Mouse (Mus musculus): ENCODE data around the gene Hbp1.

Gene Hbp1

GRCm38 (mm10) chr12:31900391-31900914 lies 49.9 kb downstream of the Hbp1 start:
- no peak for DNase-seq

DNA sequence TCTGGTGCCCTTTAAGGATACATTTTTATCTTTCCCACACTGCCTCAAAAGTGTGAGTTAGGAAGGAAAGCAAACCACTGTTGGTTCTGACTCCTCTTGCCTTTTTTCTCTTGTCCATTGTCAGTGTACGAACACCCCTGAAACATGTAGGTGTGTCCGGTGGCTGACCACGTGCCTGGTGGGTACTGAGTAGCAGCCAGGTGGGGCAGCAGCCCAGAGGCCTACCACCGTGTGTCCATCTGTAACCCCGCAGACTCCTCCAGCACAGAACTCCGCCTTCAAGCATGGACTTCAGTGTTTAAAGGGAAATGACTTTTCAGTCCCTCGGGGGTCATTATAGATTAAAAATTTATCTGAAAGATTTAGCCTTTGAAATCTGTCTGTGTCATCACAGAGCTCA lies 52.9 kb downstream of the Hbp1 start:
- no peak for DNase-seq

GRCm38 (mm10) chr12:31896986-31897385 lies 53.3 kb downstream of the Hbp1 start:
- no peak for DNase-seq

- DNase-seq, result no peak
Observed at GRCm38 (mm10) chr12:31896295-31896694, 54.0 kb downstream of the Hbp1 start.

DNA sequence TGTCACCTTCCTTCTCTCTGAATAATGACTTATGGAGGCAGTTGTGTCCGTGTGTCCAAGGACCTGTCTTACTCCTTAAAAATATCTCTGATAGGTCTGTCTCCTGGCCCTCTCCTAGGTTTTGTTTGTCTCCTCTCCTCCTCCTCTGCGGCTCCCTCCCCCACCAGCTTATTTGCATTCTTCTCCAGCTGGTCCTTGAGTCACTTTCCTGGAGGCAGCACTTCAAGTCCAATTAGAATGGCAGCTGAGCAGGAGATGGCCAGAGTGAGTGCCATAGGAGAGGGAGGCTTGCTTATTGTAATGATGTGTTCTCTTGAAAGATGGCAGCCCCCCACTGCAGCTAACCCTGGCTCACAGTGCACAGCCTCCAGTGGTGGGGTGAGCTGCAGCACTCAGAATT lies 54.4 kb downstream of the Hbp1 start:
- no peak for DNase-seq

DNA sequence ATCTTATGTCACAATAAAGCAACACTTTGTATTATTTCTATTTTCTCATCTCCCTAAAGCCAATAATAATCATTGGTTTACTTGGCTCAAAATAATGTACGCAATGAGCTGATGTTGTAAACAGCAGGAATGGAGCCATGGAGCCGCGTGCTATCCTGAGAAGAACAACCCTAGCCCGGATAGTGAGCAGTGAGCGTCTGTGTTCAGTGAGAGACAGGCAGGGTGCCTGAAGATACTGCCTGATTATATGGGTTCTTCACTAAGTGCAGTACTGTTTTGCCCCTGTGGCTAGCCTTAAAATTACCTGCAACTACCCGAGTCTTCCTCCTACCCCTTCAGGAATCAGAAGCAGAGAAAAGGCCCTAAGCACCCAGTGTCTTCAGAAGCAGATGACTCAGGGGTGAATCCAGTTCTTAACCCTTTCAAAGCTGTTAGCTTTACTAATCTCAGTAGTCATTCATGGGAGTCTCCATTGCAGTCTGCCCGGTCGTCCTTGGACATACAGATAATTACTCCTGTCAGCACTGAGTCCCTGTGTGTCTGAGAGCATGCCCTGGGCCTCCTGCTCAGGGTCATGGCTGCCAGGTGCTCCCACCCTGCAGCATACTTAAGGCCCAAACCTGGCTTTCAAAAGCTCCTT lies 55.1 kb downstream of the Hbp1 start:
- DNase-seq, result no peak

- no peak for DNase-seq
Observed at GRCm38 (mm10) chr12:31892771-31893170, 57.6 kb downstream of the Hbp1 start.

GRCm38 (mm10) chr12:31892079-31892478 lies 58.3 kb downstream of the Hbp1 start:
- no peak for DNase-seq

DNA sequence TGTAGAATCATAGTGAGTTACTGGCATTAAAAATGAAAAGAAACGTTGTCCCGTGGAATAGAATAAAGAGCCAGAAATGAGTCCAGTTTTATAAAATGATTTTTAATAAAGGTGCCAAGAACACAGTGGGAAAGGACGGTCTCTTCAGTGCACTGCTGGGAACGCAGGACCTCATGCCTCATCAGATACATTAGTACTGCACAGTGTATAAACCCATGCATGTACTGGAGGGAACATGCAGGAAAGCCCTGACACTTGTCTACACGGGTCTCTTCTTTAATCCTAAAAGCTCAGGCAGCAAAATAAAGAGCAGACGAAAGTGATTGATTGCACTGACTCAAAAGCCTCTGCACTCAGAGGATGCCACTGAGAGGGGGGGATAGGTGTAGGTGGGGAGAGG lies 59.6 kb downstream of the Hbp1 start:
- no peak for DNase-seq

DNA sequence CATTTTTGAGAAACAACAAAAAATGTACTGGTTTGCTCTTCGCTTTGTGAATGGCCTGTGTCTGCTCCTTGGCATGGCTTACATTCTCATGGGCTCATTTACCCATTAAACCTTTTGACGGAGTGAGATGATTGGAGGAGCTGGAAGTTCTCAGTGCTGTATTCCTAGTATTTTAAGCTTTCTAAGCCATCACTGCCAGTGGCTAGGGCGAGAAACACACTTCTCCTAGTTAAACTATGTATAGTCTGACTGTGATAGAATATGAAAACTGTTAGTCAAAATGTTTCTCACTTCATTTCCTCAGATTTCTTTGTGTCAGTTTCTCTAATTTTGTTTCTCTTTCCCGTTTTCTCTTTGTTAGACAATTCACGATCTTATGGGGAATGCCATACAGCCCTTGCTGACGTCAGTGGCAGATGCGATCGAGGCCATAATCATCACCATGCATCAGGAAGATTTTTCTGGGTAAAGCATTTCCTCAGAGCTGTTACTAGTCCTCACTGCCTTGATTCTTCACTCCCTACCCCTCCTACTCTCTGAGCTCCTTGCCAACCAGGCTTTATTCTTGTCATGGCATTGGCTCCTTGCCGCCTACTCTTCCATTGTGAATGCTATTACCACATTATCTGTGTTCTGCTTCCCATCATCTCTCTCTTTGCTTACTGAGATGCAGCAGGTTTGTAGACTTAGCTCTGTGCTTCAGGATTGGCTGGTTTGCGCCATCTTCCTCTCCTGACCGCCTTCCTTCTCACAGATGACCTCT lies 64.3 kb downstream of the Hbp1 start:
- no peak for DNase-seq

DNA sequence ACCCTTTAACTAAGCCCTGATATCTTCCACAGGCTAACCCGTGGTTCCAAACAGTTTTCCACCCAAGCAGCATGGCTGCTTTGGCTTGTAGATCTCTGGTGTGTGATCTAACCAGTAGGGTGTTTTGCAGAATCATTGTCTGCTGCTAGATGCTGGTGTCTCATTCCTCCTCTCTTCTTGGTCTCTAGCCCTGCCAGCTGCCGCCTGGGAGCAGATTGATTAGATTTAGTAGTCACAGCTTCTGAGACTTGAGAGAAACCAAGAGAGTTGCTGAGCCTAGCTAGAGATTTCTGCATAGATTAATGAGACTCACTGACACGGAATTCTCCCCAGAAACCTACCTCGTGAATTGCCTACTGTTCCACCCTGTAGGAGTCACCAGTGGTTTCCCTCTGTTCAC lies 65.3 kb downstream of the Hbp1 start:
- no peak for DNase-seq

- DNase-seq, result no peak
Observed at GRCm38 (mm10) chr12:31884365-31884764, 66.0 kb downstream of the Hbp1 start.

DNA sequence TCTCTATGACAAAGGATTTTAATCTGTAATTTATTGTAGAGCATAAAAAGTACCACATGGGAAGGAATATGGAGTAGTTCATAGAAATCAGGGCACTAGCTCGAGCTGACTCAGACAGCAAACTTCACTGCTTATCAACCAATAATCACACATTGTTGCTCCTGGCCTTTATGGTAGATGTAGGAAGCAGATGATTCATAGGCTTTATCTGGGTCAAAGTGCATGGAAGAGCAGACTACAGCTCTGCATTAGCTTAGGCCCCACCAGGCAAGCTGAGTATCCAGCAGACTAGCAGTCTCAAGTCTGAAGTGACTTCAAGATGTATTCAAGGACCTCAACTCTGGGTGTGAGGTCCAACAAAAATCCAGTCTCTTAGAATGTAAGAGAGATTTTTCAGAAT lies 67.6 kb downstream of the Hbp1 start:
- DNase-seq, result no peak

DNA sequence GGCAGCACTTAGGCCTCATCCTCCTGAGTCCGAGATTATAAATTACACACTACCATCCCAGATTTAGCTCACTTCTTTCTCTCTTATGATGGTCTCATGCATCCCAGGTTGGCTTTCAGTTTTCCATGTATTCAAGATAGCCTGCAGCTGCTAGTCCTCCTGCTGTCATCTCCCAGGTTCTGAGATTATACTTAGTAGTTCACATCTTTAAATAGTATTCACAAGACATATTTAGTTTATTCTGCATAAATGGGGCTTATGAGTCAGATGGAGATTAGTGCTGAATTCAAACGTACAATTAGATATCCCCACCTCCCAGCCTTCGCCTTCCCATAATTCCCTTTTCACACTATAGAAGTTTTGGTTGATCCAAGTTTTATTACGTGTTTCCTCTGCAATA lies 73.6 kb downstream of the Hbp1 start:
- no peak for DNase-seq

Measured in kidney, adult 18-20 months (tissue).